Mouse (Mus musculus): Measurements from ENCODE around the gene Lipt2.

- TF ChIP-seq POLR2A (IDR thresholded peaks at IDR 0.05; ENCODE audit: borderline replicate concordance, low read depth, low read length) (no peak), CTCF (IDR thresholded peaks at IDR 0.05; ENCODE audit: low read depth, low read length) (no peak)
Observed at GRCm38 (mm10) chr7:100179394-100179793, 20.3 kb downstream of the Lipt2 start.
